Mouse (Mus musculus): ENCODE measurements around the gene Stoml1.

- TF ChIP-seq ZNF384 (IDR thresholded peaks at IDR 0.05; ENCODE audit: low read depth, low read length), result no peak
- no peak for TF ChIP-seq CHD2 (IDR thresholded peaks at IDR 0.05; ENCODE audit: low read depth, low read length)
Observed at GRCm38 (mm10) chr9:58265368-58265767, 12.4 kb downstream of the Stoml1 start.

Data from ES-E14 (cell line).